Mouse (Mus musculus): ENCODE measurements around the gene 1700001P01Rik. TPM values are rescaled to one million over a fixed set of nuclear protein-coding genes. Genes with fewer than 3 reads are reported as not detected.

The 1700001P01Rik gene
- polyA plus RNA-seq, 2 experiments = 0.08 TPM; not detected in 1

DNA sequence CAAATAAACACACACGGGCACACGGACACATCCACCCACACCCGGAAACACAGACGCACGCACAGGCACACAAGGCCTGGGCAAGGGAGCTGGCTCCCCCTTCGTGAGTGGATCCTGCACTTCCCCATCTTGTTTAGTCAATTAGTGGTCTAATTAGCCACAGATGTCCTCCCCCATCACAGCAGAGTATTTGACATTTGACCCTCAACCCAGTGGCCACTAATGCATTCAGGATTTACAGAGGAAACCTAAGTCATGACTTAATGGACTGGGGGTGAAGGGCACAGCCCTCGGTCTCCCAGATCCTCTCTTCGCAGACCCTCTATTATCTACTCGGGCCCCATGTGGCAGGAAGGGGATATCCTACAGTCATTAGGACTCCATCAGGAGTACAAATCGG, 42.0 kb downstream of the 1700001P01Rik start:
- no peak overlapping the region for H3K9ac ChIP-seq (replicated peaks)
- 0 out of 4 replicates have a peak, but pooled peaks cover 0 to 5% of the 10 kb centered on the region in 2 experiments for H3K4me1 ChIP-seq (replicated peaks; ENCODE audit: control insufficient read depth in 2 of 2, insufficient read depth in 2 of 2, low read length in 1 of 2)
- no peak overlapping the region for H3K27ac ChIP-seq
- H3K36me3 ChIP-seq (replicated peaks; ENCODE audit: control insufficient read depth, insufficient read depth, low read depth) = no peaks in the 10 kb centered on the region; the same call in 1 of the 2 replicates
- H3K27me3 ChIP-seq (ENCODE audit: control insufficient read depth, insufficient read depth, low read length) = no peaks in the 10 kb centered on the region
- DNase-seq (ENCODE audit: low read depth in 3 of 3, low spot score in 3 of 3) (no peak), ATAC-seq (ENCODE audit: insufficient read depth) (no peak)
- 36% methylated on average over 10 of the region's 10 CpGs for WGBS (ENCODE audit: insufficient replicate concordance)
- H3K4me3 ChIP-seq (ENCODE audit: insufficient read depth in 1 of 2, low read depth in 2 of 2, low read length in 2 of 2) = no peak overlapping the region
- no peaks in the 10 kb centered on the region for H3K9me3 ChIP-seq (ENCODE audit: control insufficient read depth, low read length)
- H3K4me2 ChIP-seq (ENCODE audit: low read depth) = no peak overlapping the region
- TF ChIP-seq CTCF (IDR thresholded peaks at IDR 0.05; ENCODE audit: low read depth) = no peak
- no peak for TF ChIP-seq EP300 (IDR thresholded peaks at IDR 0.05; ENCODE audit: low read depth)

- Histone ChIP-seq H3K36me3 (replicated peaks; ENCODE audit: control insufficient read depth, insufficient read depth, low read depth) (peaks cover 9% of the 10 kb centered on the region), H3K27ac (no peak overlapping the region), H3K4me2 (ENCODE audit: low read depth) (no peak overlapping the region), H3K4me1 (replicated peaks; ENCODE audit: control insufficient read depth in 2 of 2, insufficient read depth in 2 of 2, low read length in 1 of 2) (0 out of 4 replicates have a peak, but pooled peaks cover 0 to 2% of the 10 kb centered on the region in 2 experiments), H3K9me3 (ENCODE audit: control insufficient read depth, low read length) (no peaks in the 10 kb centered on the region), H3K4me3 (ENCODE audit: insufficient read depth in 1 of 2, low read depth in 2 of 2, low read length in 2 of 2) (no peak overlapping the region), H3K9ac (replicated peaks) (no peak overlapping the region), H3K27me3 (ENCODE audit: control insufficient read depth, insufficient read depth, low read length) (no peaks in the 10 kb centered on the region)
- TF ChIP-seq EP300 (IDR thresholded peaks at IDR 0.05; ENCODE audit: low read depth) (no peak), CTCF (IDR thresholded peaks at IDR 0.05; ENCODE audit: low read depth) (no peak)
- 58% methylated on average over 7 of the region's 7 CpGs for WGBS (ENCODE audit: insufficient replicate concordance)
- DNase-seq (ENCODE audit: low read depth in 3 of 3, low spot score in 3 of 3) = no peak
- no peak for ATAC-seq (ENCODE audit: insufficient read depth)
Observed at GRCm38 (mm10) chr11:97728730-97729129, 47.0 kb downstream of the 1700001P01Rik start.

GRCm38 (mm10) chr11:97728311-97728710, 47.4 kb downstream of the 1700001P01Rik start:
- Histone ChIP-seq H3K4me1 (replicated peaks; ENCODE audit: control insufficient read depth in 2 of 2, insufficient read depth in 2 of 2, low read length in 1 of 2) (no peaks in the 10 kb centered on the region), H3K27me3 (ENCODE audit: control insufficient read depth, insufficient read depth, low read length) (no peaks in the 10 kb centered on the region), H3K9ac (replicated peaks) (no peak overlapping the region), H3K4me2 (ENCODE audit: low read depth) (no peak overlapping the region), H3K4me3 (ENCODE audit: insufficient read depth in 1 of 2, low read depth in 2 of 2, low read length in 2 of 2) (no peak overlapping the region), H3K27ac (no peak overlapping the region), H3K9me3 (ENCODE audit: control insufficient read depth, low read length) (no peaks in the 10 kb centered on the region), H3K36me3 (replicated peaks; ENCODE audit: control insufficient read depth, insufficient read depth, low read depth) (peaks cover 9% of the 10 kb centered on the region)
- DNase-seq (ENCODE audit: low read depth in 3 of 3, low spot score in 3 of 3) (no peak), ATAC-seq (ENCODE audit: insufficient read depth) (no peak)
- TF ChIP-seq EP300 (IDR thresholded peaks at IDR 0.05; ENCODE audit: low read depth) (no peak), CTCF (IDR thresholded peaks at IDR 0.05; ENCODE audit: low read depth) (no peak)
- WGBS (ENCODE audit: insufficient replicate concordance) = 45% methylated on average over 7 of the region's 7 CpGs

- Histone ChIP-seq H3K9ac (replicated peaks) (no peak overlapping the region), H3K4me1 (replicated peaks; ENCODE audit: control insufficient read depth in 2 of 2, insufficient read depth in 2 of 2, low read length in 1 of 2) (no peaks in the 10 kb centered on the region), H3K4me3 (ENCODE audit: insufficient read depth in 1 of 2, low read depth in 2 of 2, low read length in 2 of 2) (no peak overlapping the region), H3K27me3 (ENCODE audit: control insufficient read depth, insufficient read depth, low read length) (no peaks in the 10 kb centered on the region), H3K9me3 (ENCODE audit: control insufficient read depth, low read length) (no peaks in the 10 kb centered on the region; the same call in 1 of the 2 replicates), H3K36me3 (replicated peaks; ENCODE audit: control insufficient read depth, insufficient read depth, low read depth) (peaks cover 36% of the 10 kb centered on the region), H3K27ac (no peak overlapping the region), H3K4me2 (ENCODE audit: low read depth) (no peak overlapping the region)
- TF ChIP-seq CTCF (IDR thresholded peaks at IDR 0.05; ENCODE audit: low read depth) (no peak), EP300 (IDR thresholded peaks at IDR 0.05; ENCODE audit: low read depth) (no peak)
- DNase-seq (ENCODE audit: low read depth in 3 of 3, low spot score in 3 of 3) (no peak), ATAC-seq (ENCODE audit: insufficient read depth) (peak; percentile 47; the same call in 1 of the 2 replicates)
- 49% methylated on average over 7 of the region's 7 CpGs for WGBS (ENCODE audit: insufficient replicate concordance)
Observed at GRCm38 (mm10) chr11:97723709-97724108, 52.0 kb downstream of the 1700001P01Rik start.

Small RNA genes within 50 kb of the gene (microRNA-seq; reads per million reads assigned to microRNA genes)
- not detected for gene Mir8102

Other genes starting within 250 kb of the 1700001P01Rik start
- gene Srcin1, start 199.7 kb downstream of the 1700001P01Rik start, polyA plus RNA-seq (2012; rRNA removed) = 0.04 and 0.06 TPM in 2 replicates
- not detected in 2 replicates for gene Srcin1, start 199.7 kb downstream of the 1700001P01Rik start, polyA plus RNA-seq (2014; fragmentation: Nextera tagmentation; extraction: Ambion mirVana)
- 0.66 and 0.98 TPM in 2 replicates for gene Epop, start 146.2 kb downstream of the 1700001P01Rik start, polyA plus RNA-seq (2012; rRNA removed)
- 0.34 and 0.38 TPM in 2 replicates for gene Epop, start 146.2 kb downstream of the 1700001P01Rik start, polyA plus RNA-seq (2014; fragmentation: Nextera tagmentation; extraction: Ambion mirVana)
- 1.0 TPM in 2 replicates for gene Mllt6, start 112.5 kb downstream of the 1700001P01Rik start, polyA plus RNA-seq (2012; rRNA removed)
- gene Mllt6, start 112.5 kb downstream of the 1700001P01Rik start, polyA plus RNA-seq (2014; fragmentation: Nextera tagmentation; extraction: Ambion mirVana) = 0.22 and 0.25 TPM in 2 replicates
- 3.0 and 4.9 TPM in 2 replicates for gene Cisd3, start 90.1 kb downstream of the 1700001P01Rik start, polyA plus RNA-seq (2012; rRNA removed)
- 10.0 and 11.4 TPM in 2 replicates for gene Cisd3, start 90.1 kb downstream of the 1700001P01Rik start, polyA plus RNA-seq (2014; fragmentation: Nextera tagmentation; extraction: Ambion mirVana)
- gene Pcgf2, start 75.4 kb downstream of the 1700001P01Rik start, polyA plus RNA-seq (2012; rRNA removed) = 4.4 and 4.9 TPM in 2 replicates
- 1.5 and 1.8 TPM in 2 replicates for gene Pcgf2, start 75.4 kb downstream of the 1700001P01Rik start, polyA plus RNA-seq (2014; fragmentation: Nextera tagmentation; extraction: Ambion mirVana)
- 197 and 261 TPM in 2 replicates for gene Psmb3, start 72.5 kb downstream of the 1700001P01Rik start, polyA plus RNA-seq (2012; rRNA removed)
- 318 and 330 TPM in 2 replicates for gene Psmb3, start 72.5 kb downstream of the 1700001P01Rik start, polyA plus RNA-seq (2014; fragmentation: Nextera tagmentation; extraction: Ambion mirVana)
- 4.4 and 5.0 TPM in 2 replicates for gene Pip4k2b, start 31.2 kb downstream of the 1700001P01Rik start, polyA plus RNA-seq (2012; rRNA removed)
- 0.56 and 0.61 TPM in 2 replicates for gene Pip4k2b, start 31.2 kb downstream of the 1700001P01Rik start, polyA plus RNA-seq (2014; fragmentation: Nextera tagmentation; extraction: Ambion mirVana)
- gene Cwc25, start 9.4 kb downstream of the 1700001P01Rik start, polyA plus RNA-seq (2012; rRNA removed) = 4.5 and 5.7 TPM in 2 replicates
- 3.5 and 4.5 TPM in 2 replicates for gene Cwc25, start 9.4 kb downstream of the 1700001P01Rik start, polyA plus RNA-seq (2014; fragmentation: Nextera tagmentation; extraction: Ambion mirVana)
- gene Rpl23, start 6.5 kb upstream of the 1700001P01Rik start, polyA plus RNA-seq (2012; rRNA removed) = 229 and 484 TPM in 2 replicates
- 485 and 502 TPM in 2 replicates for gene Rpl23, start 6.5 kb upstream of the 1700001P01Rik start, polyA plus RNA-seq (2014; fragmentation: Nextera tagmentation; extraction: Ambion mirVana)
- gene Lasp1, start 23.1 kb upstream of the 1700001P01Rik start, polyA plus RNA-seq (2012; rRNA removed) = 19.1 and 19.5 TPM in 2 replicates
- gene Lasp1, start 23.1 kb upstream of the 1700001P01Rik start, polyA plus RNA-seq (2014; fragmentation: Nextera tagmentation; extraction: Ambion mirVana) = 15.5 and 20.3 TPM in 2 replicates
- 0.60 and 0.81 TPM in 2 replicates for gene B230217C12Rik, start 64.9 kb upstream of the 1700001P01Rik start, polyA plus RNA-seq (2012; rRNA removed)
- gene B230217C12Rik, start 64.9 kb upstream of the 1700001P01Rik start, polyA plus RNA-seq (2014; fragmentation: Nextera tagmentation; extraction: Ambion mirVana) = 0.19 and 0.63 TPM in 2 replicates
- gene Fbxo47, start 108.2 kb upstream of the 1700001P01Rik start, polyA plus RNA-seq (2012; rRNA removed) = 0.17 and 0.30 TPM in 2 replicates
- 0.28 and 0.51 TPM in 2 replicates for gene Fbxo47, start 108.2 kb upstream of the 1700001P01Rik start, polyA plus RNA-seq (2014; fragmentation: Nextera tagmentation; extraction: Ambion mirVana)
- 0.38 and 0.45 TPM in 2 replicates for gene Plxdc1, start 210.5 kb upstream of the 1700001P01Rik start, polyA plus RNA-seq (2012; rRNA removed)
- gene Plxdc1, start 210.5 kb upstream of the 1700001P01Rik start, polyA plus RNA-seq (2014; fragmentation: Nextera tagmentation; extraction: Ambion mirVana) = 0.20 and 0.58 TPM in 2 replicates
- gene Arl5c, start 220.3 kb upstream of the 1700001P01Rik start, polyA plus RNA-seq (2012; rRNA removed) = 1.8 and 2.2 TPM in 2 replicates
- 6.0 and 6.4 TPM in 2 replicates for gene Arl5c, start 220.3 kb upstream of the 1700001P01Rik start, polyA plus RNA-seq (2014; fragmentation: Nextera tagmentation; extraction: Ambion mirVana)
- gene Cacnb1, start 247.1 kb upstream of the 1700001P01Rik start, polyA plus RNA-seq (2012; rRNA removed) = 0.38 and 0.60 TPM in 2 replicates
- 0.21 TPM in 1 of 2 replicates, not detected in the other for gene Cacnb1, start 247.1 kb upstream of the 1700001P01Rik start, polyA plus RNA-seq (2014; fragmentation: Nextera tagmentation; extraction: Ambion mirVana)

Data from liver, embryonic 14.5 days (tissue).